Mouse (Mus musculus): ENCODE measurements at regions not wholly inside any gene's neighbourhood (a gene's known extent, or its start where the extent isn't known, plus 50 kb on each side); places are given as distances from the start of the nearest gene placed in this dataset.

DNA sequence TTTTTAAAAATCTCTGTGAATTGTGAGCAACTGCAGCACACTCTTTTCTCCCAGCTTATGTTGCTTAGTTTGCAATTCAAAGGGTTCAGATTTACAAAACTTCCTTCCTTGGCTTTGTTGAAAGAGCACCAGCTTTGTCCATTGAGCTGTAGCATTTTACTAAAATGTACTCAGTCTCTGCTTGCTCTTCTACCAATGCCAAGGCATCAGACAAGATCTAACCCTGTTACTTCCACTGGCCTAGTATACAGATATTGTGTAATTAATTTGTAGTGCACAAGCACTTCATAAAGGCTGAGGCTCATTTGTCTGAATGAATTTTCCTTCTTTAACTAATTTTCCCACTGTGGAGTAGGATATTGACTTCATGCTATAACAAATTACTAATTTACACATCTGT, 1504.5 kb downstream of the Rapgef2 start:
- Histone ChIP-seq H3K27me3 (ENCODE audit: control insufficient read depth, insufficient read depth, low read length) (no peaks in the 10 kb centered on the region), H3K4me2 (replicated peaks) (no peak overlapping the region), H3K4me1 (replicated peaks; ENCODE audit: control insufficient read depth, insufficient read depth, low read length) (no peaks in the 10 kb centered on the region), H3K9me3 (ENCODE audit: control insufficient read depth, low read length) (no peaks in the 10 kb centered on the region), H3K27ac (no peak overlapping the region), H3K9ac (no peak overlapping the region), H3K4me3 (replicated peaks; ENCODE audit: low read length) (no peak overlapping the region), H3K36me3 (replicated peaks; ENCODE audit: control insufficient read depth, insufficient read depth) (no peaks in the 10 kb centered on the region)
- no peak for ATAC-seq (ENCODE audit: low FRiP score)
- no peak for DNase-seq (ENCODE audit: low spot score)

DNA sequence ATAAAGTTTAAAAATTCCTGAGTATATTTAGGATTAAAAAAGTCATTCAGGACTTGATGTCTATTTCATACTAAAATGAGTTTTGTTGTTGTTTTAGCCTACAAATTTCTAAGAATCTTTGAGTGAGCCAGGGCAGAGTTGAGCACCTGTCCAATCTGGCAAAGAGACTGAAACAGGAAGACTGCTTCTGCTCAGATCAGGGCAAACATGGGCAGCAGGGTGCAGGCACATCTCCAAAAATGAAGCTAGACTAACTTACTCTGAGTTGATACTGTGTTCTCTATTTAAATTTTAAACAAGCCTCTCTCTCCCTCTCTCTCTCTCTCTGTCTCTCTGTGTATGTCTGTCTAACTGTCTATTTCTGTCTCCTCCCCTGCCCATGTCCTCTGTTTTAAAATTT, 1505.0 kb downstream of the Rapgef2 start:
- Histone ChIP-seq H3K9ac (no peak overlapping the region), H3K4me3 (replicated peaks; ENCODE audit: low read length) (no peak overlapping the region), H3K4me1 (replicated peaks; ENCODE audit: control insufficient read depth, insufficient read depth, low read length) (no peaks in the 10 kb centered on the region), H3K27ac (no peak overlapping the region), H3K36me3 (replicated peaks; ENCODE audit: control insufficient read depth, insufficient read depth) (no peaks in the 10 kb centered on the region), H3K4me2 (replicated peaks) (no peak overlapping the region), H3K27me3 (ENCODE audit: control insufficient read depth, insufficient read depth, low read length) (no peaks in the 10 kb centered on the region), H3K9me3 (ENCODE audit: control insufficient read depth, low read length) (no peaks in the 10 kb centered on the region)
- ATAC-seq (ENCODE audit: low FRiP score) (no peak), DNase-seq (ENCODE audit: low spot score) (no peak)

DNA sequence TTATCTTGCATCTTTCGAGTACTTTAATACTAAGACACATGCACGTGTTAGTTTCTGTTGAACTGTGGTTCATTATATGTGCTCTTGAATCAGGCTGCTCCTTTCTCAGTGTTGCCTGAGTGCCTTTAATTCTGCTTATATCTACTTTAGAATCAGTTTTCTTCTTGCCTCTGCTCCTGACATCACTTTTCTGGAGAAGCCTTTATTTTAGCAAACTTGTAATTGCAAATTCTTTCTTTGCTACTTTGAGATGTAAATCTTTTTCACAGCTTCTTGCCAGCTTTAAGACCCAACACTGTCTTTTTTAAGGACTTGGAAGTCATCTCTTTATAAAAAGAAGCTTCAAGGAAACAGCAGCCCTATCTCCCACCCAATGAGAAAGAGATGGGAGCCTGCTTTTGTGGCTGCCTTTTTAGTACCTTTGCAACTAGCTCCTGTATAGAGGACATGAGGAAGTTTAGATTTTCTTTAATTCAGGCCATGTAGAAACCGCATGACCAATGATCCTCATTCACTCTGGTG, 1527.4 kb downstream of the Rapgef2 start:
- no peaks in the 10 kb centered on the region for H3K27me3 ChIP-seq (ENCODE audit: control insufficient read depth, insufficient read depth, low read length)
- DNase-seq (ENCODE audit: low spot score) (no peak), ATAC-seq (ENCODE audit: low FRiP score) (no peak)
- H3K27ac ChIP-seq = no peak overlapping the region
- no peak overlapping the region for H3K4me2 ChIP-seq (replicated peaks)
- no peak overlapping the region for H3K4me3 ChIP-seq (replicated peaks; ENCODE audit: low read length)
- H3K36me3 ChIP-seq (replicated peaks; ENCODE audit: control insufficient read depth, insufficient read depth) = no peaks in the 10 kb centered on the region
- no peaks in the 10 kb centered on the region for H3K4me1 ChIP-seq (replicated peaks; ENCODE audit: control insufficient read depth, insufficient read depth, low read length)
- 76% methylated on average over 3 of the region's 3 CpGs for WGBS
- no peaks in the 10 kb centered on the region for H3K9me3 ChIP-seq (ENCODE audit: control insufficient read depth, low read length)
- no peak overlapping the region for H3K9ac ChIP-seq

DNA sequence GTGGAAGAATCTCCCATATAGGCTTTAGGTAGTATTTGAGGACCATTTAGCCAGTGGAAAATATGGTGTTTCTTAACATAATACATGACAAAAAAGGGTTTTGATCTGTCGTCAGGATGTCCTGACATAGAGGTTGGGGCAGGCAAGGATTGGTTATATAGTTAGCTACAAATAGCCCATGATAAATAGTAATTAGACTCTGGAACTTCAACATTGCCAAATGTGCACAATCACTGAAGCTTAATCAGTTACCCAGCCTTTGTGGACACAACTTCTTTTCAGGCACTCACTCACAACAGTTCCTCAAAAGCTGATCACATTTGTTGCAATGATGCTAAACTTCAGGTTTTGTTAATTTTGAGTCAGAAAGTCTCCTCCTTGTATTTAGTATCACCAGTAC, 1528.0 kb downstream of the Rapgef2 start:
- Histone ChIP-seq H3K36me3 (replicated peaks; ENCODE audit: control insufficient read depth, insufficient read depth) (no peaks in the 10 kb centered on the region), H3K4me3 (replicated peaks; ENCODE audit: low read length) (no peak overlapping the region), H3K27ac (no peak overlapping the region), H3K4me1 (replicated peaks; ENCODE audit: control insufficient read depth, insufficient read depth, low read length) (no peaks in the 10 kb centered on the region), H3K4me2 (replicated peaks) (no peak overlapping the region), H3K9ac (no peak overlapping the region), H3K27me3 (ENCODE audit: control insufficient read depth, insufficient read depth, low read length) (no peaks in the 10 kb centered on the region), H3K9me3 (ENCODE audit: control insufficient read depth, low read length) (no peaks in the 10 kb centered on the region)
- ATAC-seq (ENCODE audit: low FRiP score) (no peak), DNase-seq (ENCODE audit: low spot score) (no peak)
- 78% methylated on average over 1 of the region's 1 CpGs for WGBS

DNA sequence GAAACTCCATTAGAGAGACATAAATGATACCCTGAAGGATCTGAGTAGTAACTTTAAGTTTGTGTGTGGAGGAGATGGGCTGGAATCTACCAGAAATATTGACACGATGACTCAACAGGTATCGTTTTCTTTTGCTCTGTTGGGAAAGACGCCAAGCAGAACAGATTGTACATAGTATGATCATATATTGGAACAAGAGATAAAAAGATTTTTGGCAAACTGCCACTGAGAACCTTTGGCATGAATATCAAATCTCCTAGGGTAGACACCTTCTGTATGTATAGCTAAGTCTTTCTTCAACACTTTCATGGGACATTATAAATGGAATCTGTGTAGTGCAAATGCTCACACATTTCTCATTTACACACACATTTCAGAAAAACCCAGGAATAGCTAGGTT, 1544.2 kb downstream of the Rapgef2 start:
- no peaks in the 10 kb centered on the region for H3K36me3 ChIP-seq (replicated peaks; ENCODE audit: control insufficient read depth, insufficient read depth)
- no peaks in the 10 kb centered on the region for H3K4me1 ChIP-seq (replicated peaks; ENCODE audit: control insufficient read depth, insufficient read depth, low read length)
- H3K27ac ChIP-seq = no peak overlapping the region
- DNase-seq (ENCODE audit: low spot score) (no peak), ATAC-seq (ENCODE audit: low FRiP score) (no peak; the same call in 1 of the 2 replicates)
- WGBS = 90% methylated on average over 3 of the region's 3 CpGs
- H3K9me3 ChIP-seq (ENCODE audit: control insufficient read depth, low read length) = no peaks in the 10 kb centered on the region
- H3K4me2 ChIP-seq (replicated peaks) = no peak overlapping the region
- H3K9ac ChIP-seq = no peak overlapping the region
- H3K4me3 ChIP-seq (replicated peaks; ENCODE audit: low read length) = no peak overlapping the region
- H3K27me3 ChIP-seq (ENCODE audit: control insufficient read depth, insufficient read depth, low read length) = no peaks in the 10 kb centered on the region

DNA sequence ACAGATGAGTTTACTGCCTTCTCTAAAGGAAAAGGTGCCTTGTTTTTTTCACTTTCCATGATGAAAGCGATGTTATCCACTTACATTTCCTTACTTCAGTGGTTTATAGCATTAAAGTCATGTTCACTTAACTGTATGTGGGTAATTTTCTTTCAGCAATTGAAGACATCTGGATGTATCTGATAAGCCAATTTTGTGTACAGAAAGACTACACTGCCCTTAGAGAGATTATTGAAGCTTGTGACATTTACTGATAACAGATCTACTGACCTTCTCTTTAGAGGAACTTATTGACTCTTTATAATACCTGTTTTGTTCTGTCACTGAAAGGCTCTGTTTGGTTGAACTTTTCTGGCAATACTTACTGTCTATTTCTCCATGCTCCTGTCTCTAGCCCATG, 1568.5 kb downstream of the Rapgef2 start:
- H3K36me3 ChIP-seq (replicated peaks; ENCODE audit: control insufficient read depth, insufficient read depth) = no peaks in the 10 kb centered on the region
- H3K4me1 ChIP-seq (replicated peaks; ENCODE audit: control insufficient read depth, insufficient read depth, low read length) = no peaks in the 10 kb centered on the region
- no peak for ATAC-seq (ENCODE audit: low FRiP score)
- no peak overlapping the region for H3K4me2 ChIP-seq (replicated peaks)
- no peak overlapping the region for H3K9ac ChIP-seq
- H3K27me3 ChIP-seq (ENCODE audit: control insufficient read depth, insufficient read depth, low read length) = no peaks in the 10 kb centered on the region
- 93% methylated on average over 1 of the region's 1 CpGs for WGBS
- DNase-seq (ENCODE audit: low spot score) = no peak
- H3K27ac ChIP-seq = no peak overlapping the region
- no peaks in the 10 kb centered on the region for H3K9me3 ChIP-seq (ENCODE audit: control insufficient read depth, low read length)
- no peak overlapping the region for H3K4me3 ChIP-seq (replicated peaks; ENCODE audit: low read length)

DNA sequence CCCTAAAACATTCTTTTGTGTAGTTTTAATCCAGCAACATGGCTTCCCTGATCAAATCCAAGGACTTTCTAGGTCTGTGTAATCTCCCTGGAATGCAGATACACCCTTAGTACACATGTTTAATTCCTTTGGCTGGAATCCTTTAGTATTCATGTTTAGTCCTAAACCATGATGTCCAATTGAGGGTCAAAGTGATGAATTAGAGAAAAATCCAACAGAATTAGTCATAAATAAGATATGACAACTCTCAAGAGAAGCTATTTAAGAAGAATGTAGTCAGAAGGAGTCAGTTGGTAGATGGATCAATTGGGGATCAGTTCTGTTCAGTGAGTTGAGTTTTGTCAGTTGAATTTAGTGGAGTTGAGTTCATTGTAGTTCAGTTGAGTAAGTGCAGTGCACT, 1590.7 kb downstream of the Rapgef2 start:
- H3K27ac ChIP-seq = no peak overlapping the region
- DNase-seq (ENCODE audit: low spot score) = no peak
- no peaks in the 10 kb centered on the region for H3K9me3 ChIP-seq (ENCODE audit: control insufficient read depth, low read length)
- no peaks in the 10 kb centered on the region for H3K27me3 ChIP-seq (ENCODE audit: control insufficient read depth, insufficient read depth, low read length)
- no peaks in the 10 kb centered on the region for H3K4me1 ChIP-seq (replicated peaks; ENCODE audit: control insufficient read depth, insufficient read depth, low read length)
- no peak overlapping the region for H3K4me3 ChIP-seq (replicated peaks; ENCODE audit: low read length)
- no peak overlapping the region for H3K4me2 ChIP-seq (replicated peaks)
- no peak overlapping the region for H3K9ac ChIP-seq
- ATAC-seq (ENCODE audit: low FRiP score) = no peak
- H3K36me3 ChIP-seq (replicated peaks; ENCODE audit: control insufficient read depth, insufficient read depth) = no peaks in the 10 kb centered on the region

DNA sequence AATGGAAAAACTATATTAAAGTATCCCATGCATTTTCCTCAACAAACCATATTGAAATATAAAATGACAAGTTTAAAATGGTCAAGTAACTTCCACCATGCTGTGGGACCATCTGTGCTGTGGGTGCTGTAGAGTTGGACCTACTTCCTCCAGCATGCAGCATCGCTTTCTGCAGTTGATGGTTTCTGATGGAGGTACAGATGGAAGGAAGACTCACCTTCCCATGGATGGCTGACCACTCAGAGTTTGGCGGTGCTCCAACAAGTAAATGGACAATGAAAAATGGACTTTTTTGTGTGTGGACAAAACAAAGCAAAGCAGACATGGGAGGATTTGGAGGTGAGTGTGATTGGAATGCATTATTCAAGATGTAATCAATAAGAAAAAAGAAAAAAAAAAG, 1592.3 kb downstream of the Fstl5 start:
- DNase-seq (ENCODE audit: low spot score) (no peak), ATAC-seq (ENCODE audit: low FRiP score) (no peak)
- Histone ChIP-seq H3K4me3 (replicated peaks; ENCODE audit: low read length) (no peak overlapping the region), H3K4me1 (replicated peaks; ENCODE audit: control insufficient read depth, insufficient read depth, low read length) (no peaks in the 10 kb centered on the region), H3K9me3 (ENCODE audit: control insufficient read depth, low read length) (no peaks in the 10 kb centered on the region), H3K27ac (no peak overlapping the region), H3K9ac (no peak overlapping the region), H3K4me2 (replicated peaks) (no peak overlapping the region), H3K36me3 (replicated peaks; ENCODE audit: control insufficient read depth, insufficient read depth) (no peaks in the 10 kb centered on the region), H3K27me3 (ENCODE audit: control insufficient read depth, insufficient read depth, low read length) (no peaks in the 10 kb centered on the region)
- whole genome bisulfite sequencing = 97% methylated on average over 2 of the region's 2 CpGs

DNA sequence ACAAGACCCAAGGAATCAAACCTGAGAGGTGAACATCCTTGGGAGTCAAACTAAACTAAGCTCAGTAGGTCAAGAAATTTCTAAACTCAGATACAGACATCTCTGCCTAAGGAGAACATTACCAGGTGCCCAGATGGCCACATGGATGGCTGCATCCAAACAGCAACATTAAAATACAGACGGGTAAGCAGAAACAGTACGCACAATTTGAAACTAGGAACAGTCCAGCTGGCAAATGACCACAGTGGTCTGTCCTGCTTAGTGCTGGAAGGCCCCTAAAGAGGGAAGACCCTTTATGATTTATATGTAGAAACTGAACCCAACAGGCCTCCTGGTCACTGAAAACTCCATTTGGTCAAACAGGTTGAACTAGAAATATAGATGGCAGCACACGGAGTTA, 1579.8 kb downstream of the Fstl5 start:
- no peak for DNase-seq (ENCODE audit: low spot score)
- 84% methylated on average over 3 of the region's 3 CpGs for WGBS
- no peaks in the 10 kb centered on the region for H3K27me3 ChIP-seq (ENCODE audit: control insufficient read depth, insufficient read depth, low read length)

More for the DNA sequence above, 1579.8 kb downstream of the Fstl5 start:
- Histone ChIP-seq H3K27ac (no peak overlapping the region), H3K4me2 (replicated peaks) (no peak overlapping the region), H3K4me1 (replicated peaks; ENCODE audit: control insufficient read depth, insufficient read depth, low read length) (no peaks in the 10 kb centered on the region), H3K4me3 (replicated peaks; ENCODE audit: low read length) (no peak overlapping the region), H3K36me3 (replicated peaks; ENCODE audit: control insufficient read depth, insufficient read depth) (no peaks in the 10 kb centered on the region), H3K9me3 (ENCODE audit: control insufficient read depth, low read length) (no peaks in the 10 kb centered on the region), H3K9ac (no peak overlapping the region)
- no peak for ATAC-seq (ENCODE audit: low FRiP score)

All from hindbrain, embryonic 14.5 days (tissue).